Mouse (Mus musculus) spleen, adult 2 months (tissue): ENCODE measurements at regions not wholly inside any gene's neighbourhood (a gene's known extent, or its start where the extent isn't known, plus 50 kb on each side); places are given as distances from the start of the nearest gene placed in this dataset.

ENCODE experiments used
- DNase-seq, 2 experiments: peaks; one replicate each; pipeline versions ENCODE4 v3.0.0 to v3.0.0-alpha.2; 2012 to 2021; ENCODE audit warnings: low spot score in 2 of 2, low read depth in 1 of 2
- H3K27ac ChIP-seq: fragments of 200-500 bp; 2 replicates; pipeline ENCODE4 v1.5.1; 2012; ENCODE audit warnings: low read length, inconsistent platforms; ENCODE audit not compliant: insufficient read depth
- H3K27me3 ChIP-seq: fragments of 200-500 bp; 2 replicates; pipeline ENCODE4 v1.6.1; 2012; ENCODE audit warnings: mild to moderate bottlenecking, moderate library complexity, low read length, inconsistent platforms; ENCODE audit not compliant: control insufficient read depth, insufficient read depth
- H3K36me3 ChIP-seq: fragments of 200-500 bp; 2 replicates; pipeline ENCODE4 v1.6.1; 2012; ENCODE audit warnings: mild to moderate bottlenecking, low read length, inconsistent platforms; ENCODE audit not compliant: control insufficient read depth, insufficient read depth
- H3K4me1 ChIP-seq: fragments of 200-500 bp; 2 replicates; pipeline ENCODE4 v1.6.1; 2011; ENCODE audit warnings: inconsistent platforms; ENCODE audit not compliant: control insufficient read depth, insufficient read depth, insufficient read length
- H3K4me3 ChIP-seq: fragments of 200-500 bp; 2 replicates; pipeline ENCODE4 v1.5.1; 2011; ENCODE audit warnings: mild to moderate bottlenecking, inconsistent platforms; ENCODE audit not compliant: insufficient read depth, insufficient read length; ENCODE audit errors: extremely low read depth
- CTCF ChIP-seq: fragments of 200-500 bp; IDR thresholded peaks from 2 replicates; pipeline ENCODE4 v1.5.1; 2011; ENCODE audit warnings: mild to moderate bottlenecking, inconsistent platforms; ENCODE audit not compliant: insufficient read depth, insufficient read length, insufficient replicate concordance; ENCODE audit errors: extremely low read depth
- POLR2A ChIP-seq: fragments of 200-500 bp; IDR thresholded peaks from 2 replicates; pipeline ENCODE4 v1.6.1; 2011; ENCODE audit warnings: low read depth, low read length, inconsistent platforms
- WGBS: fragments of 180-500 bp; shearing (Covaris S2); methylation state at CpG from one replicate; pipeline ENCODE4 v1.1.7; 2018; 5-methylcytosine and 5-hydroxymethylcytosine counted together

DNA sequence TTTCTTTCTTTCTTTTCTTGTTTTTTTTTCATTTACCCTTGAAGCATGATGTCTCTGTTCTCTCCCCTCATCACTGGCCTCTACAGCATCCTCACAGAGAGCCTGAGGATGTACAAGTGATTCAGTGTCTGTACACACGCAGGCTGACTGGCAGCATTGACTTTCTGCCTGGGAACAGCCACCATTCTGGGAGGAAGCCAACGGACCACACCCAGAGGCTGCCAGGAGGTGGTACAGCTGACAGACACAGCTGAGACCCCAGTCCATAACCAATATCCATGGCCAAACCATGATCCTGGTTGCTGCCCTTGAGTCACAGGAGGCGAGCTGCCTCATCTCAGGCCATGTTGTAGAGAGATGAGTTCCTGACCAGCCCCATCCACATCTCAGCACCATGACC lies 88.5 kb upstream of the Tmc1 start:
- WGBS: 82% methylated on average over 3 of the region's 3 CpGs
- Histone ChIP-seq H3K4me3 (no peak overlapping the region), H3K36me3 (no peaks in the 10 kb centered on the region), H3K27ac (no peak overlapping the region), H3K27me3 (no peaks in the 10 kb centered on the region), H3K4me1 (no peaks in the 10 kb centered on the region)
- no peak for DNase-seq
- TF ChIP-seq CTCF (no peak), POLR2A (no peak)

DNA sequence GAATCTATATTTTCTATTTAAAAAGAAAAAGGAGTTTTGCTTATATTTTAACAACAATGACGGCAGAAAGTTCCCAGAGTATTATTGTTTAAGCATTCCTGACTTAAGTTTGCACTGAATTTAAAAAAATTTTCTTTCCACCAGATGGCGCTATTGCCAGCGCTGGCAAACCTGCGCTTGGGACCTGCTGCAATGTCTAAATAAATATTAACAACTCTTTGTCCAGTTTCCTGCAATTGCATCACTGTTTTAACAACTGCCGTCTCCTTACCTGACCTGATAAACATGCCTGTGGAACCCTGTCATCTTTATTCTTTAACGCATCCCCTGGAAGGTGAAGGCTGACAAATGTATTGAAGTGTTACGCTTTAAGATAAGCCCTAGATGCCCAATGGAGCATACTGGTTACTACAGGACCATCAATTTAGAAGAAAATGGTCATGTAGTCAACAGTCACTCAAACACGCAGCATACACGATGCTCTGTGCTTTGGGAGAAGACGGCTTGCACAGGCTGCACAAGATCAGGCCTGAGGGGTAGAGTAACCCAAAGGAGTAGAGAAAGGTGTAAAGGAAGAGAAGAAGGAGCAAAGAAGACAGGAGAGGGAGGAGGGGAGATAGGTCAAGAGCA lies 83.6 kb upstream of the Tmc1 start:
- no peaks in the 10 kb centered on the region for H3K36me3 ChIP-seq
- no peak for TF ChIP-seq POLR2A
- TF ChIP-seq CTCF: peak; percentile 41; the same call in 1 of the 2 replicates
- 37% methylated on average over 10 of the region's 10 CpGs for WGBS
- H3K27ac ChIP-seq: no peak overlapping the region
- peak in 1 of 2 experiments; percentile 15 for DNase-seq
- H3K4me1 ChIP-seq: peaks cover 10% of the 10 kb centered on the region; the same call in 1 of the 2 replicates
- H3K4me3 ChIP-seq: no peak overlapping the region
- no peaks in the 10 kb centered on the region for H3K27me3 ChIP-seq

GRCm38 (mm10) chr19:21036507-21037425 lies 82.8 kb upstream of the Tmc1 start:
- TF ChIP-seq POLR2A: no peak; the same call in 1 of the 2 replicates
- no peak for TF ChIP-seq CTCF
- 6% methylated on average over 14 of the region's 14 CpGs for WGBS
- Histone ChIP-seq H3K27ac (peak overlapping the region; percentile 80), H3K4me1 (peaks cover 10% of the 10 kb centered on the region; the same call in 1 of the 2 replicates), H3K27me3 (no peaks in the 10 kb centered on the region), H3K4me3 (peak overlapping the region; percentile 45; the same call in 1 of the 2 replicates), H3K36me3 (no peaks in the 10 kb centered on the region)
- DNase-seq: peak; percentile 70 to 72

- no peaks in the 10 kb centered on the region for H3K27me3 ChIP-seq
- no peak overlapping the region for H3K27ac ChIP-seq
- H3K4me1 ChIP-seq: peaks cover 10% of the 10 kb centered on the region; the same call in 1 of the 2 replicates
- H3K36me3 ChIP-seq: no peaks in the 10 kb centered on the region
- H3K4me3 ChIP-seq: no peak overlapping the region
- no peak for TF ChIP-seq CTCF
- no peak for TF ChIP-seq POLR2A
- no peak for DNase-seq
- 82% methylated on average over 4 of the region's 4 CpGs for WGBS
Measured at GRCm38 (mm10) chr19:21035505-21035904, 81.5 kb upstream of the Tmc1 start.

GRCm38 (mm10) chr19:21033991-21034390 lies 80.0 kb upstream of the Tmc1 start:
- DNase-seq: no peak
- 87% methylated on average over 3 of the region's 3 CpGs for WGBS
- TF ChIP-seq CTCF: no peak
- no peak for TF ChIP-seq POLR2A
- H3K27ac ChIP-seq: no peak overlapping the region
- H3K36me3 ChIP-seq: no peaks in the 10 kb centered on the region
- no peaks in the 10 kb centered on the region for H3K27me3 ChIP-seq
- peaks cover 10% of the 10 kb centered on the region; the same call in 1 of the 2 replicates for H3K4me1 ChIP-seq
- no peak overlapping the region for H3K4me3 ChIP-seq

- no peak for DNase-seq
- no peaks in the 10 kb centered on the region for H3K27me3 ChIP-seq
- H3K36me3 ChIP-seq: no peaks in the 10 kb centered on the region
- H3K27ac ChIP-seq: no peak overlapping the region
- H3K4me3 ChIP-seq: no peak overlapping the region
- TF ChIP-seq POLR2A: no peak
- 15% methylated on average over 2 of the region's 2 CpGs for WGBS
- H3K4me1 ChIP-seq: peaks cover 10% of the 10 kb centered on the region; the same call in 1 of the 2 replicates
Measured at GRCm38 (mm10) chr19:21032558-21032957, 78.6 kb upstream of the Tmc1 start.
